Mouse (Mus musculus) stomach, embryonic 16.5 days (tissue): ENCODE measurements around the gene 4930539E08Rik. TPM values are rescaled to one million over a fixed set of nuclear protein-coding genes. Genes with fewer than 3 reads are reported as not detected.

ENCODE experiments used
- ATAC-seq: fragments of 200-750 bp; cut with Nextera tagmentation; 2 replicates; pipeline ENCODE4 v1.8.0; 2017; ENCODE audit warnings: moderate number of reproducible peaks, moderate TSS enrichment; ENCODE audit not compliant: insufficient read depth, low FRiP score
- H3K27ac ChIP-seq: fragments of 300-500 bp; sonication (generic); 2 replicates; pipeline ENCODE4 v1.5.1; 2014; ENCODE audit warnings: low read length
- H3K27me3 ChIP-seq: fragments of 300-500 bp; sonication (generic); 2 replicates; pipeline ENCODE4 v1.6.1; 2014; ENCODE audit warnings: low read length, control low read depth, mixed read lengths; ENCODE audit not compliant: control insufficient read depth, insufficient read depth
- H3K36me3 ChIP-seq: fragments of 300-500 bp; sonication (generic); 2 replicates; pipeline ENCODE4 v1.6.1; 2014; ENCODE audit warnings: low read length; ENCODE audit not compliant: control insufficient read depth, insufficient read depth
- H3K4me1 ChIP-seq: fragments of 300-500 bp; sonication (generic); 2 replicates; pipeline ENCODE4 v1.6.1; 2014; ENCODE audit warnings: low read length, control low read depth, mixed read lengths; ENCODE audit not compliant: control insufficient read depth, insufficient read depth
- H3K4me2 ChIP-seq: fragments of 300-500 bp; sonication (generic); 2 replicates; pipeline ENCODE4 v1.6.1; 2014; ENCODE audit warnings: low read depth, low read length, mixed read lengths
- H3K4me3 ChIP-seq: fragments of 300-500 bp; sonication (generic); replicated peaks from 2 replicates; pipeline ENCODE4 v1.5.1; 2014; ENCODE audit warnings: mild to moderate bottlenecking, low read length
- H3K9ac ChIP-seq: fragments of 300-500 bp; sonication (generic); 2 replicates; pipeline ENCODE4 v1.6.1; 2014; ENCODE audit warnings: low read length
- H3K9me3 ChIP-seq: fragments of 300-500 bp; sonication (generic); replicated peaks from 2 replicates; pipeline ENCODE4 v1.6.1; 2016; ENCODE audit warnings: low read length, control low read depth; ENCODE audit not compliant: control insufficient read depth
- WGBS: fragments of 180-500 bp; shearing (Covaris S2); extraction: QIAGEN DNeasy Blood & Tissue Kit; methylation state at CpG from one replicate; pipeline ENCODE4 v1.1.7; 2014; 5-methylcytosine and 5-hydroxymethylcytosine counted together
- polyA plus RNA-seq: library from polyadenylated mRNA; unstranded; fragments of >200 nt; fragmentation: Nextera tagmentation; extraction: Ambion mirVana; gene quantifications from 2 replicates; pipeline ENCODE4 v1.2.1, GENCODE M21; 2015

Gene 4930539E08Rik
- polyA plus RNA-seq, result 0.25 and 0.31 TPM in 2 replicates

- H3K27me3 ChIP-seq, result no peaks in the 10 kb centered on the region
- 67% methylated on average over 12 of the region's 12 CpGs for WGBS
- no peaks in the 10 kb centered on the region; the same call in 1 of the 2 replicates for H3K4me1 ChIP-seq
- no peak for ATAC-seq
- H3K9me3 ChIP-seq, result no peaks in the 10 kb centered on the region
- no peak within 1 kb of the TSS for H3K27ac ChIP-seq
- no peak within 1 kb of the TSS for H3K4me2 ChIP-seq
- H3K9ac ChIP-seq, result no peak within 1 kb of the TSS
- H3K4me3 ChIP-seq, result no peak within 1 kb of the TSS
- no peaks in the 10 kb centered on the region for H3K36me3 ChIP-seq
These were observed at the start of gene 4930539E08Rik for GRCm38 (mm10) chr17:28915060-28915628. TSS of gene 4930539E08Rik (minus strand) at chr17:28915324.

- ATAC-seq, result no peak
These were observed 46.5 kb upstream of the 4930539E08Rik start for GRCm38 (mm10) chr17:28961596-28961995.

GRCm38 (mm10) chr17:28960597-28960996 lies 45.5 kb upstream of the 4930539E08Rik start:
- no peak for ATAC-seq
- H3K27me3 ChIP-seq, result no peaks in the 10 kb centered on the region
- H3K4me2 ChIP-seq, result no peak overlapping the region
- H3K36me3 ChIP-seq, result peaks cover 26% of the 10 kb centered on the region
- H3K4me1 ChIP-seq, result no peaks in the 10 kb centered on the region
- H3K9me3 ChIP-seq, result no peaks in the 10 kb centered on the region
- no peak overlapping the region for H3K27ac ChIP-seq
- no peak overlapping the region for H3K4me3 ChIP-seq
- WGBS, result 44% methylated on average over 10 of the region's 10 CpGs
- no peak overlapping the region for H3K9ac ChIP-seq

More at GRCm38 (mm10) chr17:28961596-28961995, 46.5 kb upstream of the 4930539E08Rik start:
- Histone ChIP-seq H3K9me3 (no peaks in the 10 kb centered on the region), H3K4me3 (no peak overlapping the region), H3K9ac (no peak overlapping the region), H3K4me1 (no peaks in the 10 kb centered on the region), H3K36me3 (peaks cover 26% of the 10 kb centered on the region), H3K4me2 (no peak overlapping the region), H3K27me3 (no peaks in the 10 kb centered on the region), H3K27ac (no peak overlapping the region)
- 81% methylated on average over 10 of the region's 10 CpGs for WGBS

- H3K27me3 ChIP-seq, result no peaks in the 10 kb centered on the region
- ATAC-seq, result no peak
- H3K4me1 ChIP-seq, result peaks cover 20% of the 10 kb centered on the region
- H3K36me3 ChIP-seq, result 0 out of 2 replicates have a peak, but pooled peaks cover 3% of the 10 kb centered on the region
- WGBS, result 94% methylated on average over 9 of the region's 9 CpGs
- peak overlapping the region; percentile 86; the same call in 1 of the 2 replicates for H3K4me2 ChIP-seq
- H3K9ac ChIP-seq, result no peak overlapping the region
- no peaks in the 10 kb centered on the region for H3K9me3 ChIP-seq
- H3K27ac ChIP-seq, result no peak overlapping the region
- H3K4me3 ChIP-seq, result no peak overlapping the region
These were observed 39.3 kb upstream of the 4930539E08Rik start for GRCm38 (mm10) chr17:28954416-28954815.

GRCm38 (mm10) chr17:28953251-28953650 lies 38.1 kb upstream of the 4930539E08Rik start:
- H3K4me2 ChIP-seq, result peak overlapping the region; percentile 86
- WGBS, result 5% methylated on average over 9 of the region's 9 CpGs
- H3K4me1 ChIP-seq, result peaks cover 20% of the 10 kb centered on the region
- ATAC-seq, result no peak
- no peaks in the 10 kb centered on the region for H3K9me3 ChIP-seq
- peak overlapping the region; percentile 97 for H3K9ac ChIP-seq
- H3K36me3 ChIP-seq, result 0 out of 2 replicates have a peak, but pooled peaks cover 3% of the 10 kb centered on the region
- peak overlapping the region; percentile 82 for H3K4me3 ChIP-seq
- peak overlapping the region; percentile 98 for H3K27ac ChIP-seq
- H3K27me3 ChIP-seq, result no peaks in the 10 kb centered on the region

GRCm38 (mm10) chr17:28951831-28952799 lies 37.0 kb upstream of the 4930539E08Rik start, which contains the start of gene Kctd20:
TSS of gene Kctd20 (plus strand) at chr17:28951950.
- H3K27ac ChIP-seq, result peak within 1 kb of the TSS; percentile 98
- under 1% methylated on average over 76 of the region's 80 CpGs for WGBS
- H3K4me2 ChIP-seq, result peak within 1 kb of the TSS; percentile 86
- peaks cover 20% of the 10 kb centered on the region for H3K4me1 ChIP-seq
- peak; percentile 93 for ATAC-seq
- 0 out of 2 replicates have a peak, but pooled peaks cover 3% of the 10 kb centered on the region for H3K36me3 ChIP-seq
- H3K9ac ChIP-seq, result peak within 1 kb of the TSS; percentile 97
- H3K9me3 ChIP-seq, result 0 out of 2 replicates have a peak, but pooled peaks cover 4% of the 10 kb centered on the region
- peak within 1 kb of the TSS; percentile 82 for H3K4me3 ChIP-seq
- H3K27me3 ChIP-seq, result no peaks in the 10 kb centered on the region

GRCm38 (mm10) chr17:28950751-28951150 lies 35.6 kb upstream of the 4930539E08Rik start:
- Histone ChIP-seq H3K4me1 (peaks cover 20% of the 10 kb centered on the region), H3K27ac (no peak overlapping the region)
- WGBS, result 71% methylated on average over 4 of the region's 4 CpGs

GRCm38 (mm10) chr17:28948661-28949060 lies 33.5 kb upstream of the 4930539E08Rik start:
- H3K27ac ChIP-seq, result no peak overlapping the region
- ATAC-seq, result no peak
- WGBS, result 47% methylated on average over 4 of the region's 4 CpGs

More at GRCm38 (mm10) chr17:28950751-28951150, 35.6 kb upstream of the 4930539E08Rik start:
- no peak overlapping the region for H3K4me2 ChIP-seq
- no peak overlapping the region for H3K4me3 ChIP-seq
- no peak overlapping the region for H3K9ac ChIP-seq
- no peaks in the 10 kb centered on the region for H3K36me3 ChIP-seq
- H3K27me3 ChIP-seq, result no peaks in the 10 kb centered on the region
- H3K9me3 ChIP-seq, result 0 out of 2 replicates have a peak, but pooled peaks cover 6% of the 10 kb centered on the region
- no peak for ATAC-seq

More at GRCm38 (mm10) chr17:28948661-28949060, 33.5 kb upstream of the 4930539E08Rik start:
- no peak overlapping the region for H3K4me2 ChIP-seq
- no peaks in the 10 kb centered on the region for H3K27me3 ChIP-seq
- H3K36me3 ChIP-seq, result no peaks in the 10 kb centered on the region
- 0 out of 2 replicates have a peak, but pooled peaks cover 6% of the 10 kb centered on the region for H3K9me3 ChIP-seq
- H3K4me3 ChIP-seq, result no peak overlapping the region
- H3K4me1 ChIP-seq, result peaks cover 12% of the 10 kb centered on the region
- H3K9ac ChIP-seq, result no peak overlapping the region
